Mouse (Mus musculus) hindbrain, embryonic 13.5 days (tissue): ENCODE data around the gene Rbm8a. TPM values are rescaled to one million over a fixed set of nuclear protein-coding genes. Genes with fewer than 3 reads are reported as not detected.

Source experiments
- ATAC-seq: fragments of 200-750 bp; cut with Nextera tagmentation; 2 replicates; pipeline ENCODE4 v1.8.0; 2017; ENCODE audit warnings: moderate TSS enrichment; ENCODE audit not compliant: low FRiP score
- H3K27ac ChIP-seq: fragments of 300-500 bp; sonication (generic); 2 replicates; pipeline ENCODE4 v1.5.1; 2015; ENCODE audit warnings: inconsistent platforms, mild to moderate bottlenecking, moderate library complexity
- H3K27me3 ChIP-seq: fragments of 300-500 bp; sonication (generic); 2 replicates; pipeline ENCODE4 v1.6.1; 2015; ENCODE audit warnings: mild to moderate bottlenecking, inconsistent platforms
- H3K36me3 ChIP-seq: fragments of 300-500 bp; sonication (generic); 2 replicates; pipeline ENCODE4 v1.6.1; 2015; ENCODE audit warnings: mild to moderate bottlenecking, inconsistent platforms
- H3K4me1 ChIP-seq: fragments of 300-500 bp; sonication (generic); replicated peaks from 2 replicates; pipeline ENCODE4 v1.6.1; 2015; ENCODE audit warnings: inconsistent platforms
- H3K4me2 ChIP-seq: fragments of 300-500 bp; sonication (generic); 2 replicates; pipeline ENCODE4 v1.6.1; 2015; ENCODE audit warnings: inconsistent platforms, mild to moderate bottlenecking, moderate library complexity
- H3K4me3 ChIP-seq: fragments of 300-500 bp; sonication (generic); 2 replicates; pipeline ENCODE4 v1.5.1; 2015; ENCODE audit warnings: mild to moderate bottlenecking, inconsistent platforms
- H3K9ac ChIP-seq: fragments of 300-500 bp; sonication (generic); 2 replicates; pipeline ENCODE4 v1.6.1; 2015; ENCODE audit warnings: mild to moderate bottlenecking, inconsistent platforms
- H3K9me3 ChIP-seq: fragments of 300-500 bp; sonication (generic); 2 replicates; pipeline ENCODE4 v1.6.1; 2016; ENCODE audit warnings: inconsistent platforms
- WGBS: fragments of 180-500 bp; shearing (Covaris S2); methylation state at CpG from one replicate; pipeline ENCODE4 v1.1.7; 2015; 5-methylcytosine and 5-hydroxymethylcytosine counted together
- polyA plus RNA-seq: library from polyadenylated mRNA; unstranded; fragments of >200 nt; fragmentation: Nextera tagmentation; extraction: Ambion mirVana; gene quantifications from 2 replicates; pipeline ENCODE4 v1.2.1, GENCODE M21; 2015

Rbm8a gene
- polyA plus RNA-seq, 1 experiment from 2014 or later: 123 TPM

DNA sequence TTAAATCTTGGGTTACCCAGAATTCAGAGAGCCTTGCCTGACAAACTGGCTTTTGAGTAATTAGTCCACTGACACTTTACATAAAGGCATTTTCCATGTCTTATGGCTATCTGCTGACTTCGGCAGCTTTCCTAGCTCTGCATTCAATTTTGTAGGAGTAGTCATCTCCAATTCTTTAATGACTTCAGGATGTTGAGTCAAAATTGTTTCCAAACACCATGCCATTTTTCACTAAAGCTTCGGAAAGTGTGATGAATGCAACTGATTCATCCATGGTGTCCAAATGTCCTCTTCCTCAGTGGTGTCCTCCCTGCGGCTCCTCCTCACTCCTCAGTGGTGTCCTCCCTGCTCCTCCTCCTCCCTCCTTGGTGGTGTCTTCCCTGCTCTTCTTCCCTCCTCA, 11.8 kb upstream of the Rbm8a start:
- Histone ChIP-seq H3K4me3 (no peak overlapping the region), H3K9me3 (no peaks in the 10 kb centered on the region), H3K36me3 (peaks cover 75% of the 10 kb centered on the region), H3K4me2 (no peak overlapping the region), H3K27me3 (no peaks in the 10 kb centered on the region), H3K9ac (no peak overlapping the region), H3K4me1 (no peaks in the 10 kb centered on the region), H3K27ac (no peak overlapping the region)
- no peak for ATAC-seq
- 95% methylated on average over 3 of the region's 3 CpGs for WGBS

DNA sequence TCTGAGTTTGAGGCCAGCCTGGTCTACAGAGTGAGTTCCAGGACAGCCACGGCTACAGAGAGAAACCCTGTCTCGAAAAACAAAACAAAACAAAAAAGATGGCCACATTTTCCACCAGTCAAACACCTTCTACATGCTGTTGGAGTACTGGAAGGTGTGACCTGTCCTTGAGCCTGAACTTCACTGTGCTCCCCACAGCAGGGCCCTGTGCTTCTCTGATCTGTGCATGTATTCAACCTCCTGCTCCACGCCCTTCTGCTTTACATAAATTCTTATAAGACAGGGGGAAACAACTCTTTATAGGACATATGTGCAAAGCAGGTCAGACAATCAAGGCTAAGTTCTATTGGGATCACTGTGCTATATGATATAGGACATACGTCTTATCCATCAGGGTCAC, 6.5 kb upstream of the Rbm8a start:
- no peak overlapping the region for H3K9ac ChIP-seq
- H3K4me3 ChIP-seq: no peak overlapping the region
- H3K27ac ChIP-seq: no peak overlapping the region
- peaks cover 68% of the 10 kb centered on the region for H3K36me3 ChIP-seq
- ATAC-seq: no peak
- no peaks in the 10 kb centered on the region for H3K9me3 ChIP-seq
- no peaks in the 10 kb centered on the region for H3K27me3 ChIP-seq
- no peaks in the 10 kb centered on the region for H3K4me1 ChIP-seq
- no peak overlapping the region for H3K4me2 ChIP-seq
- 94% methylated on average over 4 of the region's 4 CpGs for WGBS

DNA sequence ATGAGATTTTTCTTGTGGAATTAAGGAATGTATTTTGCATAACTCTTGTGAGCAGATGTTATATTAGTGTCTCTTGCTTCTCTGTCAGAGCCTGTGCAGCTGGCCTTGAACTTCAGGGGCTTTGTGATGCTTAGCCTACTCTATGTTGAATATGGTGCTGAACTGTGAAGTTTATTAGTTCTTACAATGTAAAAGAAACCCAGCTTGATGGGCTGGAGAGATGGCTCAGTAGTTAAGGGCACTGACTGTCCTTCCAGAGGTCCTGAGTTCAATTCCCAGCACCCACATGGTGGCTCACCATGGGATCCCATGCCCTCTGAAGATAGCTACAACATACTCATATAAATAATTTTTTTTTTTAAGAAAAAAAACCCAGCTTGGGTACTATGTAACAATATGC, 2.3 kb downstream of the Rbm8a start:
- no peaks in the 10 kb centered on the region for H3K27me3 ChIP-seq
- H3K9me3 ChIP-seq: no peaks in the 10 kb centered on the region
- H3K4me2 ChIP-seq: no peak overlapping the region
- peaks cover 24% of the 10 kb centered on the region for H3K36me3 ChIP-seq
- H3K9ac ChIP-seq: no peak overlapping the region
- H3K4me3 ChIP-seq: no peak overlapping the region
- no peak for ATAC-seq
- H3K4me1 ChIP-seq: peaks cover 41% of the 10 kb centered on the region
- H3K27ac ChIP-seq: no peak overlapping the region

DNA sequence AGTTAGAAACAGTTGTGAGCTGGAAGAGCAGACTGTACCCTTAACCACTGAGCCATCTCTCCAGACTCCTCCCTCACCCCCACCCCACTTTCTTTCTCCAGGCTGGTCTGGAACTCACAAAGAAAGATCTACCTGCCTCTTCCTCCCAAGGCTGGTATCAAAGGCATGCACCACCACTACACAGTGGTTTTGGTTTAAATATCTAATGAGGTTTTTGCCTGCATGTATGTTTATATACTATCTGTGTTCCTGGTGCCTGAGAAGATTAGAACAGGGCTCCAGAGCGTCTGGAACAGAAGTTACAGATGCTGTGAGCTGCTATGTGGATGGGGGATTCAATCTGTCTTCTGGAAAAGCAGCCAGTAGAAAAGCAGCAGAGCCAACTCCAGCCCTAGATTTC, 4.3 kb downstream of the Rbm8a start:
- H3K4me3 ChIP-seq: no peak overlapping the region
- H3K9me3 ChIP-seq: no peaks in the 10 kb centered on the region
- no peak overlapping the region for H3K27ac ChIP-seq
- ATAC-seq: no peak
- WGBS: 74% methylated on average over 1 of the region's 1 CpGs
- H3K36me3 ChIP-seq: peaks cover 41% of the 10 kb centered on the region
- peaks cover 37% of the 10 kb centered on the region for H3K4me1 ChIP-seq
- H3K9ac ChIP-seq: no peak overlapping the region
- no peak overlapping the region for H3K4me2 ChIP-seq
- H3K27me3 ChIP-seq: no peaks in the 10 kb centered on the region

DNA sequence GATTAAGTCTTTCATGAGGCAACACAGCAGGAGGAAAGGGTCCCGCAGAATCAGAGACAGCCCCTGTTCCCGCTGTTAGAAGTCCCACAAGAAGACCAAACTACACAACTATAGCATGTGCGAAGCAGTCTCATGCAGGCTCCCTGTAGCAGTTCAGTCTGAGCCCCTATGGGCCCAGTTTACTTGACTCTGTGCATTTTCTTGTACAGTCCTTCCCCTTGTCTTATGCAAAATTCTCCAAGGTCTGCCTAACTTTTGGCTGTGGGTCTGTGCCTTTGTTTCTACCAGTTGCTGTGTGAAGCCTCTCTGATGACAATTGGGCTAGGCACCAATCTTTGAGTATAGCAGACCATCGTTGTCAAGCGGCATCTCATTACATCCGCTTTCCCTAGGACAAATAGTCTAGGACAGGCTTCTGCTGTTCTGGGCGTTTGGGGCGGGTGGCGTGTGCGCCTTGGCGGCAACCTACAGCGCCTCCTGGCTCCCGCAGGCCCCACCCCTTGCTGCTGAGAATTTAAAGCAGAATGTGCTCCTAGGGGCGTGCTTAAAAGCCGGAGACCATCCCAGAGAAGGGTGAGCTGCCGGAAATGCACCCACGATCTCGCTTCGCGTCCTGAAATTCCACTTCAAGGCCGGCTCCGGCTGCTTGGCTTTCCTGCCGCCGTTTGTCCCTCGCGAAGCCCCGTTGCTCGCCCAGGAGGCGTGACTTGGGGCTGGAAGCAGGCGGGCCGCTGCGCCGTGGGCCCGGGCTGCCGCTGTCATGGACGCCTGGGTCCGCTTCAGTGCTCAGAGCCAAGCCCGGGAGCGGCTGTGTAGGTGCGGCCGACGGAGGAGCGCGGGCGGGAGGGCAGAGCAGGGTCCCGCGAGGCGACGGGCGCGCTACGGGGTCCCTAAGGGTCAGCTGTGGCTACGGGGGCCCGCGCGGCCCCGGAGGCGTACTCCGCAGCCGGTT, 5.5 kb downstream of the Rbm8a start, which contains the start of the genes Pex11b and Gm42957:
Gene Pex11b (plus strand): TSS at position 449 of the 952 bp plus-strand sequence.
Gene Gm42957 (plus strand): TSS at position 547 of the 952 bp plus-strand sequence.
- Histone ChIP-seq H3K36me3 (peaks cover 52% of the 10 kb centered on the region), H3K9me3 (no peaks in the 10 kb centered on the region), H3K27ac (peak within 1 kb of the TSS; percentile 92), H3K4me2 (peak within 1 kb of the TSS; percentile 91), H3K9ac (peak within 1 kb of the TSS; percentile 96), H3K4me1 (peaks cover 32% of the 10 kb centered on the region), H3K27me3 (no peaks in the 10 kb centered on the region), H3K4me3 (peak within 1 kb of the TSS; percentile 90)
- 2% methylated on average over 56 of the region's 60 CpGs for WGBS
- ATAC-seq: peak; percentile 89

DNA sequence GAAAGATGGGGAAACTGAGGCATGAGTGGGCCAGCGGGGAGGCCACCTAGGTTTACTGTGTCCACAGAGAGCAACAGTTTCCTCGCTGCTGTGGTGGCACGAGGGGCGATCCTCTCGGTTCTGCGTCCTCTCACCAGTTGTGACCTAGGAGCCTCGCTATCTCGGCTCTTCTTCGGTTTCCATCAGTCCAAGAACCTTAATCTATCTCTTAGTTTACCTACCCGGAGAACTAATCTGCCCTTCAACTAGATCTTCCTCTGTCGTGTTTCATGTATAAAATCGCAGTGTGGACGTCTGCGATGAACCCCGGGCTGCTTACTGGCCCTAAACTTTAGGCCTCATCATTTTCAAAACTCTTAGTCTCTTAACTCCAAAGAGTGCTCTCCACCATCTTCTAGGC, 6.2 kb downstream of the Rbm8a start:
- peak overlapping the region; percentile 92 for H3K27ac ChIP-seq
- peaks cover 25% of the 10 kb centered on the region for H3K4me1 ChIP-seq
- H3K36me3 ChIP-seq: peaks cover 52% of the 10 kb centered on the region
- H3K9me3 ChIP-seq: no peaks in the 10 kb centered on the region
- peak overlapping the region; percentile 90 for H3K4me3 ChIP-seq
- peak overlapping the region; percentile 91 for H3K4me2 ChIP-seq
- peak overlapping the region; percentile 96 for H3K9ac ChIP-seq
- H3K27me3 ChIP-seq: no peaks in the 10 kb centered on the region
- peak; percentile 58 for ATAC-seq
- 12% methylated on average over 15 of the region's 15 CpGs for WGBS

DNA sequence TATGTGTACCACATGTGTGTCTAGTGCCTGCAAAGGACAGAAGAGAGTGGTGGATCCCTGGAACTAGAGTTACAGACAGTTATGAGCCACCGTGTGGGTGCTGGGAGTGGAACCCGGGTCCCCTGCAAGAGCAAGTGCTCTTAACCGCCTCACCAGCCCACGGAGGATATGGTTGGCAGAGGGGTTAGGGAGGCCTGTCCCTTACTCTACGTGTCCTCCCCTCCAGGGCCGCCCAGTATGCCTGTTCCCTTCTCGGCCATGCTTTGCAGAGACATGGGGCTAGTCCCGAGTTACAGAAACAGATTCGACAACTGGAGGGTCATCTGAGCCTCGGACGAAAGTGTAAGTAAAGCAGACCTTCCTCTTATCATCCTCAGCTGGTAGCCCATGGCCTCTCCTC, 6.7 kb downstream of the Rbm8a start:
- H3K36me3 ChIP-seq: peaks cover 52% of the 10 kb centered on the region
- ATAC-seq: no peak
- H3K27me3 ChIP-seq: no peaks in the 10 kb centered on the region
- H3K4me3 ChIP-seq: peak overlapping the region; percentile 90
- H3K9me3 ChIP-seq: no peaks in the 10 kb centered on the region
- peak overlapping the region; percentile 96; the same call in 1 of the 2 replicates for H3K9ac ChIP-seq
- peaks cover 21% of the 10 kb centered on the region for H3K4me1 ChIP-seq
- H3K4me2 ChIP-seq: peak overlapping the region; percentile 91
- 70% methylated on average over 11 of the region's 11 CpGs for WGBS
- no peak overlapping the region for H3K27ac ChIP-seq

DNA sequence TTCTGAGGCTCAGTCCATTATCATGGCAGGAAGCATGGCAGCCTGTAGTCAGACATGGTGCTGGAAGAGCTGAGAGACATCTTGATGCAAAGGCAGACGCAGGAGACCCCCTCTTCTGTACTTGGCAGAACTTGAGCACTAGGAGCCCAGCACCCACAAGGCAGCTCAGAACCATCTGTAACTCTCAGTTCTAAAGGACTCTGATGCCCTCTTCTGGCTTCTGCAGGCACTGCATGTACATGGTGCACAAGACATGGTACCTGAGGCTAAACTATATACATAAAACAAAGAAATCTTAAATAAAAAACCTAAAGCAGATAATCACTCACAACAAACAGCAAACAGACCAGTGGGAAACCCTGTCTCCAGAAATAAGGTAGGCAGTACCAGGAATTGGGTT, 9.5 kb downstream of the Rbm8a start:
- peaks cover 21% of the 10 kb centered on the region for H3K4me1 ChIP-seq
- 75% methylated on average over 1 of the region's 1 CpGs for WGBS

DNA sequence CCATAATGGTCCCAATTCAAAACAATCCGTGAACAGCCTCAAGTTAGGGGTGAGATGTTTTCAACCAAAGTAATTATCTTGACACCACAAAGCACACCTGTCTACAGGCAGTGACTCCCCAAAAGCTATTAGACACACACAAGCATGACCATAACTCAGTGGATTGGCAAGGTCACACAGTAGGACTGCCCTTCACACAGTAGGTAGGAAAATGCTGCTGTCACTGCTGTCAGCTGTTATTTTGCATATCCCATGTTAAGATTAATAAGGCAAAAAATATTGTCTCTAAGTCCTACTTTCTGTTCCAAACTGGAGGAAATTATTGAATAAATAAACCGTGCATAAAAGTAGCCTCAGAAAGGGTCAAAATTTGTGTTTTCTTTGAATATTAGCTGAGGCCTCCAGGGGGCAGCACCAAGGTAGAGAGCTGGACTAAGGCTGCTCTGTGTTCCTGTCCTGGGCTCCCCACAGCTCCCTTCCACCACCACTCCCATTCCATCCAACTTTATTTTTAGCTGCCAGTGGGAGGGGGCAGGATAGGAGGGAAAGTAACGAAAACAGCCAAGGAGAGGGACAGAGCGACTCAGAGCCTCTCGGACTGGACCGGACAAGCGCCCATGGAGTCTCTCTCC, 15.4 kb downstream of the Rbm8a start, which contains the start of gene Itga10:
Gene Itga10 (plus strand): TSS at position 567 of the 632 bp plus-strand sequence.
- Histone ChIP-seq H3K4me2 (no peak within 1 kb of the TSS), H3K9ac (no peak within 1 kb of the TSS), H3K4me1 (no peaks in the 10 kb centered on the region), H3K36me3 (peaks cover 53% of the 10 kb centered on the region), H3K9me3 (no peaks in the 10 kb centered on the region), H3K27me3 (no peaks in the 10 kb centered on the region), H3K27ac (no peak within 1 kb of the TSS), H3K4me3 (no peak within 1 kb of the TSS)
- no peak for ATAC-seq
- WGBS: 68% methylated on average over 7 of the region's 7 CpGs

More for the DNA sequence above, 9.5 kb downstream of the Rbm8a start:
- Histone ChIP-seq H3K9ac (no peak overlapping the region), H3K36me3 (peaks cover 53% of the 10 kb centered on the region), H3K4me3 (no peak overlapping the region), H3K27me3 (no peaks in the 10 kb centered on the region), H3K4me2 (no peak overlapping the region), H3K9me3 (no peaks in the 10 kb centered on the region), H3K27ac (no peak overlapping the region)
- no peak for ATAC-seq

DNA sequence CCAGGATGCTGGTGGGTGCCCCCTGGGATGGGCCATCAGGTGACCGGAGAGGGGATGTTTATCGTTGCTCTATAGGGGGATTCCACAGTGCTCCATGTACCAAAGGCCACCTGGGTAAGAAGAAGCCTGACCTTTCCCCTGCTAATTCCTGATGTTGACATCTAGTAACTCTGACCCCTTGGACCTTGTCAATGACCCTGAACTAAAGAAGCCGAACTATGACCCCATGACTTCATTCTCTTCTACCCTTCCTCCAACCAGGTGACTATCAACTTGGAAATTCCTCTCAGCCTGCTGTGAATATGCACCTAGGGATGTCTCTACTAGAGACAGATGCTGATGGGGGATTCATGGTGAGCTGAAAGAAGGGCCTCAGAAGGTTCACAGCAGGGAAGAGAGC, 17.6 kb downstream of the Rbm8a start:
- WGBS: 75% methylated on average over 3 of the region's 3 CpGs
- Histone ChIP-seq H3K9me3 (no peaks in the 10 kb centered on the region), H3K9ac (no peak overlapping the region), H3K4me2 (no peak overlapping the region), H3K4me3 (no peak overlapping the region), H3K4me1 (no peaks in the 10 kb centered on the region), H3K36me3 (peaks cover 45% of the 10 kb centered on the region), H3K27me3 (no peaks in the 10 kb centered on the region), H3K27ac (no peak overlapping the region)
- no peak for ATAC-seq

DNA sequence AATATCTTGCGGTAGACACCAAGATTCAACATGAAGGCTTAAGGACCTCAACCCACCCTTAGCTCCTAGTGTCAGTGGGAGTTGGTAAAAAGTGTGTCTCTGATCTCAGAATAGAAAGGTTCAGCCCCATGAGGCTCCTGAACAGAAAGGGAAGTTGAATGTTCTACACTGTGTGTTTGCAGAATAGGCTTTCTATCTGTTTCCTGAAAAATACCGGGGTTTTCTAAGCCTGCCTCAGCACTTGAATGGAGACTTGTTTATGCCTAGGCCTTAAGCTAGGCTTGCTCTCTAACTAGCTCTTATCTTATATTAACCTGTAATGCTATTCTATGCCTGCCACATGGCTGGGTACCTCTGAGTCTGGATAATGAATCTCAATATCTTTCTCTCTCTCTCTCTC, 31.2 kb downstream of the Rbm8a start:
- Histone ChIP-seq H3K9me3 (no peaks in the 10 kb centered on the region), H3K36me3 (peaks cover 6% of the 10 kb centered on the region; the same call in 1 of the 2 replicates), H3K9ac (no peak overlapping the region), H3K4me1 (peaks cover 14% of the 10 kb centered on the region), H3K4me3 (no peak overlapping the region), H3K27ac (no peak overlapping the region), H3K27me3 (no peaks in the 10 kb centered on the region), H3K4me2 (no peak overlapping the region)
- ATAC-seq: no peak
- WGBS: 88% methylated on average over 2 of the region's 2 CpGs

DNA sequence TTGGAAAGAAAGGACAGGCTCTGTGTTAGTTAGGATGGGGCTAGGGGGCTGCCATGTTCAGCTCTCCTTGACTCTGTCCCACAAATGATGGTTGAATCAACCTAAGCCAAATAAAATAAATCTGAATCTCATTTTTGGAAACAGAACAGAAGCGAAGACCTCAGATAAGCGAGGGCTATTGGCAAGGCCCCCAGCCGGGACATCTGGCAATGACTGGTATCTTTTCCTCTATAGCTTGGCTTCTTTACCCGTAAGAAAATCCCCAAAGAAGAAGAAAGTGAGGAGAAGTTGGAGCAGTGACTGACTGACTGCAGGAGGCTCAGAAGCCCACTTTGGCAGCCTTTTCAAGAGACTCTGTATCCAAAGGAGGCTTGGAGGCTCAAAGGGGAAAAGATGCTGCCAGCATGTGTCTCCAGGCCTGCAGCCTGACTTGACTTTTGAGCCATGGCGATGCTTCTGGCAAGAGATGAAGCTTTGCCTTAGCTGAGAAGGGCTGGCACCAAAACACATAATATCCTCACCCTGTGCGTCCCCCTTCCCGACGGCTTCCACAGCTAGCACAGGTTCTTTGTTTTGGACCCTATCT, 33.1 kb downstream of the Rbm8a start:
- H3K4me2 ChIP-seq: peak overlapping the region; percentile 56
- H3K27ac ChIP-seq: peak overlapping the region; percentile 23; the same call in 1 of the 2 replicates
- H3K9me3 ChIP-seq: no peaks in the 10 kb centered on the region
- peak overlapping the region; percentile 33 for H3K4me3 ChIP-seq
- H3K36me3 ChIP-seq: no peaks in the 10 kb centered on the region
- peak overlapping the region; percentile 62; the same call in 1 of the 2 replicates for H3K9ac ChIP-seq
- WGBS: 55% methylated on average over 8 of the region's 8 CpGs
- H3K27me3 ChIP-seq: no peaks in the 10 kb centered on the region
- no peak for ATAC-seq
- H3K4me1 ChIP-seq: peaks cover 14% of the 10 kb centered on the region
